Mouse (Mus musculus) lung, postnatal 14 days (tissue): ENCODE results near the gene Spns3.
A peak's percentile ranks its signal among the peaks of the same experiment; 100 is the strongest.

Experiments used
- DNase-seq: peaks from one replicate; pipeline ENCODE4 v3.0.0; 2021

Spns3 gene

DNA sequence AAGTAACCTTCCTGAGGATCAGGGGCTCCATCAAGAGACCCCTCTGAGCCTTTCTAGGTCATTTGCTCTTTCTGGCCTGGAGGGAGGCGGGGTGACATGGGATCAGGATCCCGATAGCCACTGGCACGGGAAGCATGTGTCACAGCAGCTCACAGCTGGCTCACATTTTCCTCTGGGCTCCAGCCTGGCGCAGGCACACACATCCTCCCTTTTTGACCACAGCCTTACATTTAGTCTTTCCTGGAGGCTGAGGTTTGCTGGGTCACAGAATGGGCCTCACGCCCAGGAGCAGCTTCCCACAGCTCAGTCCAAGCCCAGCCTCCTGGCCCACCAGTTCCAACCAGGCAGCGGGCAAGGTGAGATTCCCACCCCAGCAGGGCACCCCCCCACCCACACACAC lies 72.1 kb downstream of the Spns3 start:
- DNase-seq = no peak

DNA sequence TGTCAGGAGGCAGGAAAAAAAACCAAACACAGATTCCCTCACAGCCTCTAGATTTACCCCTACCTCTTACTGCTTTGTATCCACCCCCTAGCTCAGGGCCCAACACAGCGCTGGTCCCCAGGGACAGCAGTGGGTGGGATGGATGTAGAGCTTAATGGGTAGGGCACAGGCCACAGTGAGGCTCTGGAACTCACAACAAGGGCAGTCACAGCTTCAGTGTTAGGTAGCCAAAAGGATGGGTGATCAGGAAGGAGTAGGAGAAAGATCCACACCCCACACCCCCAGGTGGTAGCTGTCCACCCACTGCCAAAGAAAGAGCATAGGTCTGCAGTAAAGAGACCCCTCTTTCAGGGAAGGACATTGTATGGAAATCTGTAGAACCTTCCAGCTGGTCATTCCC lies 72.7 kb downstream of the Spns3 start:
- no peak for DNase-seq

DNA sequence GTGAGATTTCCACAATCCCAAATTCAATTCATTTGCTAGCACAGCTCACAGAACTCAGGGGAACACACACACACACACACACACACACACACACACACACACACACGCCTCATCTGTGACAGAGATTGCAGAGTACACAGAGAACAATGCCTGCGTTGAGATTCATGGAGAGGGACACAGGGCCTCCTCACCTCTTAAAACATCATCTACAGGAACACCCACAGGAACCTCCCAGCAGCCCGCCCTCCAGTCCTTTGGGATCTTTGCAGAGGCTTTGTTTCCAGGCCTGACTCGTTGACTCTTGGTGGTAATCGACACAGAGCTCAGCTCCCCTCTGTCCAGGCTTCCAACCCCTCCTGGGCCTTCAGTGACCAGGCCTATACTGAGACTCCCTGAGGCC lies 73.1 kb downstream of the Spns3 start:
- DNase-seq = no peak

DNA sequence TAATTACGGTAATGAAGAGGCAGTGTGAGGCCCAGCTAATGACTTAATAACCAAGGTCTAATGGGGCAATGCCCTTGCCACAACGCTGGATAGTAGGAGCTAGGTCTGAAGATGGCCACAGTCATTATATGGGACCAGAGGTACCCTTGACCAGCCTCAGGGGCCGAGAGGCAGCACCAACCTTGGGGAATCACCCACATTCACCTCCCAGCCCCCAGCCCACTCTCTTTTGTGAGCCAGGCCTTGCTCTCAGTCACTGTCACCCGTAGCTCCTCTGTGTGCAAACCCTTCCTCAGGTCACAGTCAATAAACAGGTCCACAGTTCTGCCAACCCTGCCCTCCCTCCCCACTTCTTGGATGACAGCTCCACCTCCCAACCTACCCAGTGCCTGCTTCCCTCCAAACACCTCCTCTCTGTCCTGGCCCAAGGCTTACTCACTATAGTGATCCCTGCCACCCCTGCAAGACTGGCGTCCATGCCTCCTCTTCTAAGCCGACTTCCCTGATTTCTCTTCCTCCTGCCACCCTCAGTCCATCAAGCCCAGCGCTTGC lies 74.2 kb downstream of the Spns3 start:
- no peak for DNase-seq

DNA sequence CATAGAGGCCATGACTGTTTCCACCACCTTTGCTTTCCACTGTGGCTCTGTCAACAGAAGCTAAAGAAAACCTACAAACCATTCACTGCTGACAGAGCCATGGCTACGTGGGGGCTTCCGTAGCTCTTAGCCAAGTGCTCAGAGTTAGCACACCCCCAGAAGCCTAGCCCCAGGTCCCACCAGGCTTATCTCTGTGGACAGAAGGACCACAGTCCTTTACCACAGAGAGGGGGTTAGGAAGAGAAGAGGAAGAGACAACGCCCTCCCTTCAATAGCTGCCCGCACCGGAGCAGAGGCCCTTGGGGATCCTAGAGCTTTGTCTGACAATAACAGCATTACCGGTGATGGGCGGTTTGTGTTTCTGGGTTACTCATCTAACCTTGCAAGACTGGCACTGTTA lies 74.9 kb downstream of the Spns3 start:
- no peak for DNase-seq

GRCm38 (mm10) chr11:72474926-72475325 lies 75.4 kb downstream of the Spns3 start:
- no peak for DNase-seq

GRCm38 (mm10) chr11:72473540-72473939 lies 76.8 kb downstream of the Spns3 start:
- no peak for DNase-seq

DNA sequence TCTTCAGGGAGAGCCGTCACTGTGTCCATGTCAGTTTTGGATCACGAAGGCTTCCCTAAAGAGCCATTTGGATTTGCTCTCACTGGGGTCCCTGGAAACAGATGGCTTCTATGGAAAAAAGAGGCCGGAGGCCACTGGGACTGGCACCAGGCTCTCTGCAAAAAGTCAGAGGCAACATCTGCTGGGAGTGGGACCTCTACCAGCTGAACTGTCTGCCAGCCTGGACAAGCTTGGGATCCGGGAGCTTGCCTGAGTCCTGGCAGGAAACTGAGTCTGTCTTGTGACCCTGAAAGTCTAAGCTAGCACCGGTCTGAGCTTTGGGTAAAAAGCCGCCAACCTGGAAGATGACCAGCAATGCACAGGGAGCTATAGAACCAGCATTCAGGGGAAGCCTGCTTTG lies 78.9 kb downstream of the Spns3 start:
- no peak for DNase-seq

GRCm38 (mm10) chr11:72470004-72470403 lies 80.3 kb downstream of the Spns3 start:
- no peak for DNase-seq

DNA sequence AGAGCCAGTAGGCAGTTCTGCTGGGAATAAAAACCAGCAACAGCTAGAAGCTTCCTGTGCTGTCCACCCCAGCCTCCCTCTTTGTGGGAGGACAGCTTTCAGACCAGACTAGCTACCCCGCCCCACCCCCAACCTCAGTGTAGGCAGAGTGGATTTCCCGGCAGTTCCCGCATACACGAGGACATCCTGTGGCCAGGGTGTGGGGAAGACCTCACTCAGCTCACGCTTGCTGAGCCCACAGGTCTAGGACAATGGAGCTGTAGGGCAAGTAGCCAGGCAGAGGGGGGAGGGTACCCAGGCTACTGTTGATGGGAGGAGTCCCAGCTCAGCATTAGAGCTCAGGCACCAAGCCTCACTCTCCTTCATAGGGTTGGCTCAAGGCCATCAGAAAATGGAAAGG lies 81.1 kb downstream of the Spns3 start:
- DNase-seq = peak; percentile 91

- no peak for DNase-seq
Observed at GRCm38 (mm10) chr11:72468525-72468924, 81.8 kb downstream of the Spns3 start.

GRCm38 (mm10) chr11:72466694-72467507 lies 83.4 kb downstream of the Spns3 start:
- DNase-seq = peak; percentile 53

GRCm38 (mm10) chr11:72465978-72466693 lies 84.2 kb downstream of the Spns3 start:
- peak; percentile 38 for DNase-seq

GRCm38 (mm10) chr11:72464821-72465220 lies 85.5 kb downstream of the Spns3 start:
- DNase-seq = no peak

DNA sequence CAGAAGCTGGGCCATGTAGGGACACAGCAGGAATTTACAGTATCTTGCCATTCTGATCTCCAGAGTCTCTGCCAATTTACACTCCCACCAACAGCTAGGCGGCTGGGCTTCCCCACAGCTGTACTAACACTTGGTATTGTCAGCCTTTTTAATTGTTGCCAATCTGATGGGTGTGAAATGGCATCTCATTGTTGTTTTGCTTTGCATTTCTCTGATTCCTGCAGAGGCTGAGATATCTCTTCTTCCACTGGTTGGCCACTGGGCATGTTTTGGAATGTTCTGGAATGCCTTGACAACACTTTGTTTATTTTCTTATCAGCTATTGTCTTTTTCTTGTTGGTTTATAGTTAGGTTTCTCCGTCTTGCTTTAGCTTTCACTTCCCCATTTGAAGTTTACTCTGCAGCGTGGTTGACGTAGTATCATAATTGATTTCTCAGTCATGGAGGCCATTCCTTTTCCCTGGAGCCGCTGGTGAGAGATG lies 88.8 kb downstream of the Spns3 start:
- DNase-seq = no peak

- DNase-seq = no peak
Observed at GRCm38 (mm10) chr11:72458502-72458901, 91.8 kb downstream of the Spns3 start.

DNA sequence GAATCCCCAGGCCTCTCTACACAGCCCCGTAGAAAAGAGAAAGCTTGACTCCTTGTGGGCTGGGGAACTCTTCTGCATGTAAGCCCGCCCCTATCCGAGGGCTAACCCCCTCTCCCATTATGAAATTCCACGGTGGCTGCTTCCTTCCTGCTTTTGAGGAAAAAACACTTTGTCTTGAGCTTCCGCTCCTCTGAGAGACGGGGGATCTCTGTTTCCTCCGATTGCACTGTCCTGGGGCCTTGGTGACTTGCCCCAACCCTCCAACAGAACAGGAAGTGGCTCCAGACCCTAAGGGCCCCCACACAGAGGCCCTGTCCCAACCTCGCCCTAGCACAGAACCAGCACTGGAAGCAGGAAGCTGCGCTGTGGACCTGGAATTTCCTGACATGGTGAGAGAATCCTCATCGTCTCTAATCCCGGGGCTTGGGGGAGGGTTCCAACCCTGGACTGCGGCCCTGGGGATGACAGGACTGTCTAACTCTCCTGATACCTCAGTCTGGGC lies 92.3 kb downstream of the Spns3 start:
- peak; percentile 56 for DNase-seq

DNA sequence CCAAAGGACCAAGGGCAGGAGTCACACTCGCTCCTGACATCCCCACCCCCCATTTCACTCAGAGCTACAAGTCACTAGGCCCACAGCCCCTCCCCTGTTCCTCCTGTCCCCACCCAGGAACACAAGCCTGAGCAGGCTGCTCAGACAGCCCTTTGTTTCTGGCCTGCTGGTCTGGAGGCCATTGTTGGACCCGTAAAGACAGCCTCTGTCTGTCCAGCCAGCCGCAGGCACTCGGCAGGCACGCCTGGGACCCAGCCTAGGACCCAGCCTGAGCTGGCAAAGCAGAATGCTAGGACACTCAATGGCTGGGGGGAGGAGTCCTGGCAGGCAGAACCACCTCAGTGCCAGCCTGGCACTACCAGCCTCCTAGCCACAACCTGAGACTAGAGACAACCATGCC lies 94.6 kb downstream of the Spns3 start:
- no peak for DNase-seq

DNA sequence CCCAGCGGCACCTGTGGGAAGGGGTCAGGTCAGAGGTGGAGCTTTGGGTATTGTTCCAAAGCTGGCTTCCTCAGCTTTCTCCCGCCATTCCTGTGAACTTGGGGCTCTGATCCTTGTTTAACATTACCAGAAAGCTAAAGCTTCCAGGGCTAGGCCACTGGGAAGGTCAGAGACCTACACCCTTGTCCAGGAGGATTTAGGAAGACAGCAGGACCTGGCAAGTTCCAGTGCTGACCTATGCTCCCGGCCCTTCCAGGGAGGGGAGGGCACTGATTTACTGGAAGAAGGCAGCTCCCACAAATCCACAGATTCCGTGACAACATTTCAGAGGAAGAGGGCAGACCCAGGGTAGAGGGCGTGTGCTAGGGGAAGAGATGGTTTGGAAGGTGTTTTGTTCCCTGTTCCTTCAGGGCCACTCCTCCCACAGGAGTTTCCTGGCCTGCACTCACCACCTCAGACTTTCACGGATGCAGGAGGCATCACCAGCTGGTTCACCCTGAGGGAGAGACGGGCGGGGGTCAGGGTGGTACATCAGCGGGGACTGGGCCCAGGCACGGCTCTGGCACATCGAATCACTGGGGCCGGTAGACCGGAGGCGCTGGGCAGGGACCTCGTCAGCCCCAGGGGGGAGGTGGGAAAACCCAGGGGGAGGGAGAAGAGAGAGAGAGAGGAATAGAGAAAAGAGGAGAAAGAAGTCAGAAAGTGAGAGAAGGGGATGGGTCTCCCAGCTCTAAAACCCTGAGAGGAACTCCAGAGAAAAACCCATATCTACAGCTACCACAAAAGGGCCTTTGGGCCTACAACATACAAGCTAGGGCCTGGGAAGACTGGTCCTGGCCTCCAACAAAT lies 97.0 kb downstream of the Spns3 start:
- no peak for DNase-seq

DNA sequence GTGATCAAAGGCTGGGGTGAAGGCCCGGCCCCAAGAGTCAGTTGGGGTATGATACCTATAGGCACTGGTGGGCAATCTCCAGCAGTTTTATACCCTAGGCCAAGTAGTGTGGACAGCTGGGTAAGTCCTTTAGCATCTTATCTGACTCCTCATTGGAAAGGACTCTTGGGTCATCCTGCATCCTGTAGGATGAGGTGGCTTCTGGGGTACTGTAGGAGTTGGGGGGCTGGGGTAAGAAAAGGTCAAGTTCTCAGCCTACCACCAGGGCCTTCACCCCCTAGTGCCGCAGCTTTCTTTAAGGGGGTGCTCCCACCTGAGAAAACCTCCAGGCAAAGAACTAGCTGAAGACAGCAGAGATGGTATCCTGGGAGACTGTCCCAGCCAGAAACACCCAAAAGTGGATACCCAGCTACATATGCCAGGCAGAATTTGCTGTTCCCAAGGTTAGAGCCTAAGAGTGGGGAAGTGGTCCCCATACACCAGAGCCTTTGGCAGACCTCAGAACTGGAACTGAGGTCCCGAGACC lies 98.1 kb downstream of the Spns3 start:
- no peak for DNase-seq

GRCm38 (mm10) chr11:72447475-72447874 lies 102.8 kb downstream of the Spns3 start:
- no peak for DNase-seq

DNA sequence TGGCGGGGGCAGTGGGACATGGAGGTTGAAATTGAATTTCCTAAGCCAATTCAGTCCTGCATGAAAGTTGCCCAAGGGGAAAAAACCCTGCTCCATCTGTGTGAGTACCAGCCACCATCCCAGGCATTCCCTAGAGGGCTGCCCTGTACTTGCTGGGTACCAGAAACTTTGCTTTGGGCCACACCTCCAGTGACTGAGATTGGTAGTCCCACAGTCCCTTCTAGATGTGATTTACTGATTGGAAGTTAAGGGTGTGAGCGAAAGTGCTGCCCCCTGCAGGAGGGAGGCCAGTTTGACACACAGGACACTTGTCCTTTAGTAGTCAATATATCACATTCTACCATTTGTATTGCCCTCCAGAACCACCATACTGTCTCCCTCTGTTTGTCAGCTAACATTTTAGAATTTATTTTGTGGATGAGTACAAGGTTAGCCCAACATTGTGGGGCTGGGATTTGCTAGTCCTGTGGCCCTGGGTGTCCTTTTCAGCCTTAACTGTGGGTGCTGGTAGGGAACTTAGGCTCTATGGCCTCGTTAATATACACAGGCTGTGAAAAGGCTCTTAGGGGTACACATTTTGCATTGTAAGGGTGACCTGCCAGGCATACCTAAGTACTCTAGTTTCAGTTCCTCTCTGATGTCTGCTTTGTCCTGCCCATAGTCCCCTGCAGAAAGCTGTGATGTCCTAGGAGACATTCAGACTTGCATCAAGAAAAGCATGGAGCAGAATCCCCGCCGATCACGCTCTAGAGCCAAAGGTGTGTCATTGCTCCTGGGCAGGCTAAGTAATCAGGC lies 103.8 kb downstream of the Spns3 start:
- DNase-seq = peak; percentile 63
